Mouse (Mus musculus) stomach, embryonic 16.5 days (tissue): ENCODE results near the gene Hoxa11. TPM values are rescaled to one million over a fixed set of nuclear protein-coding genes. Genes with fewer than 3 reads are reported as not detected.

ENCODE experiments used
- ATAC-seq: fragments of 200-750 bp; cut with Nextera tagmentation; 2 replicates; pipeline ENCODE4 v1.8.0; 2017; ENCODE audit warnings: moderate number of reproducible peaks, moderate TSS enrichment; ENCODE audit not compliant: insufficient read depth, low FRiP score
- H3K27ac ChIP-seq: fragments of 300-500 bp; sonication (generic); 2 replicates; pipeline ENCODE4 v1.5.1; 2014; ENCODE audit warnings: low read length
- H3K27me3 ChIP-seq: fragments of 300-500 bp; sonication (generic); 2 replicates; pipeline ENCODE4 v1.6.1; 2014; ENCODE audit warnings: low read length, control low read depth, mixed read lengths; ENCODE audit not compliant: control insufficient read depth, insufficient read depth
- H3K36me3 ChIP-seq: fragments of 300-500 bp; sonication (generic); 2 replicates; pipeline ENCODE4 v1.6.1; 2014; ENCODE audit warnings: low read length; ENCODE audit not compliant: control insufficient read depth, insufficient read depth
- H3K4me1 ChIP-seq: fragments of 300-500 bp; sonication (generic); 2 replicates; pipeline ENCODE4 v1.6.1; 2014; ENCODE audit warnings: low read length, control low read depth, mixed read lengths; ENCODE audit not compliant: control insufficient read depth, insufficient read depth
- H3K4me2 ChIP-seq: fragments of 300-500 bp; sonication (generic); 2 replicates; pipeline ENCODE4 v1.6.1; 2014; ENCODE audit warnings: low read depth, low read length, mixed read lengths
- H3K4me3 ChIP-seq: fragments of 300-500 bp; sonication (generic); replicated peaks from 2 replicates; pipeline ENCODE4 v1.5.1; 2014; ENCODE audit warnings: mild to moderate bottlenecking, low read length
- H3K9ac ChIP-seq: fragments of 300-500 bp; sonication (generic); 2 replicates; pipeline ENCODE4 v1.6.1; 2014; ENCODE audit warnings: low read length
- H3K9me3 ChIP-seq: fragments of 300-500 bp; sonication (generic); replicated peaks from 2 replicates; pipeline ENCODE4 v1.6.1; 2016; ENCODE audit warnings: low read length, control low read depth; ENCODE audit not compliant: control insufficient read depth
- WGBS: fragments of 180-500 bp; shearing (Covaris S2); extraction: QIAGEN DNeasy Blood & Tissue Kit; methylation state at CpG from one replicate; pipeline ENCODE4 v1.1.7; 2014; 5-methylcytosine and 5-hydroxymethylcytosine counted together
- polyA plus RNA-seq: library from polyadenylated mRNA; unstranded; fragments of >200 nt; fragmentation: Nextera tagmentation; extraction: Ambion mirVana; gene quantifications from 2 replicates; pipeline ENCODE4 v1.2.1, GENCODE M21; 2015

Gene Hoxa11
- polyA plus RNA-seq, 1 experiment from 2014 or later: not detected

DNA sequence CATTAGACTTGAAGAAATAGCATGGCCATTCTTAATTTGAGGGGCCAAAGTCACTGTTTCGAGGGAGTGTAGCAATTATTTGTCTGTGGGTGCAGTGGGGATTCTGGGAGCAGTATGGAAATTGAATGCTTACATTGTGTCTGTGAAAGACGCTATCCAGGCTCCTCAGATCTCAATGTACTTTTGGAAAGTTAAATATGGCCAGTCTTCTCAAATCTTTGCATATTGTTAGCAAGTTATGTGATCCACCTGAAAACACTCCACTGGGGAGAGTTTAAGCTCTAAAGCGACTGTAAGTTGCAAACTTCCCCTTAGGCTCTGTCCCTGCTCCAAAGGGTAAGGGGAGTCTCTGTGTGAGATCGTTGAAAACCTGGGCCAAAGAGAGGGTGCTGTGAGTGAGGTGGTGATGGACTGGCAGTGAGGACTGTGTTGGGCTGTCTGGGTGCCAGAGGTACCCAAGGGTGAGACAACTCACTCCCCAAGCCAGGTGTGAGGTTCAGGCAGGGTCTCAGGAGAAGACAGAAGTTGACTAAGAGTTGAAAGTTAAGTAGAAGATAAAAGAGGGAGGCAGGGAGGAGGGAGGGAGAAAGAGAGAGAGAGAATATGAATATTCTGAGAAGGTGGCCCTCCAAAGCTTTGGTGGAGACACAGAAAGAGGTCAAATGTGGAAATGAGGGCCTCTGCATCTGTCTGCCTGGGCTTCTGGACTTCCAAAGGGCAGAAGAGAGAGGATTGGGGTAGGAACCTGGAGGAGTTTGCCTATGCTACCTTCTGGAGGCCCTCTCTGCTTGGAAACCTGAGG, 38.5 kb downstream of the Hoxa11 start:
- Histone ChIP-seq H3K27ac (peak overlapping the region; percentile 70), H3K4me1 (peaks cover 4% of the 10 kb centered on the region; the same call in 1 of the 2 replicates), H3K27me3 (peaks cover 51% of the 10 kb centered on the region), H3K36me3 (no peaks in the 10 kb centered on the region), H3K4me2 (peak overlapping the region; percentile 84), H3K9me3 (no peaks in the 10 kb centered on the region), H3K4me3 (peak overlapping the region; percentile 71), H3K9ac (peak overlapping the region; percentile 43)
- WGBS: 23% methylated on average over 4 of the region's 4 CpGs
- no peak for ATAC-seq

- peaks cover 40% of the 10 kb centered on the region for H3K27me3 ChIP-seq
- H3K4me3 ChIP-seq: peak overlapping the region; percentile 71
- no peaks in the 10 kb centered on the region for H3K9me3 ChIP-seq
- peak overlapping the region; percentile 73 for H3K9ac ChIP-seq
- peak overlapping the region; percentile 84 for H3K4me2 ChIP-seq
- H3K4me1 ChIP-seq: peaks cover 4% of the 10 kb centered on the region; the same call in 1 of the 2 replicates
- ATAC-seq: no peak
- peak overlapping the region; percentile 70 for H3K27ac ChIP-seq
- no peaks in the 10 kb centered on the region for H3K36me3 ChIP-seq
- 14% methylated on average over 55 of the region's 55 CpGs for WGBS
Observed at GRCm38 (mm10) chr6:52205638-52206621, 39.7 kb downstream of the Hoxa11 start.

DNA sequence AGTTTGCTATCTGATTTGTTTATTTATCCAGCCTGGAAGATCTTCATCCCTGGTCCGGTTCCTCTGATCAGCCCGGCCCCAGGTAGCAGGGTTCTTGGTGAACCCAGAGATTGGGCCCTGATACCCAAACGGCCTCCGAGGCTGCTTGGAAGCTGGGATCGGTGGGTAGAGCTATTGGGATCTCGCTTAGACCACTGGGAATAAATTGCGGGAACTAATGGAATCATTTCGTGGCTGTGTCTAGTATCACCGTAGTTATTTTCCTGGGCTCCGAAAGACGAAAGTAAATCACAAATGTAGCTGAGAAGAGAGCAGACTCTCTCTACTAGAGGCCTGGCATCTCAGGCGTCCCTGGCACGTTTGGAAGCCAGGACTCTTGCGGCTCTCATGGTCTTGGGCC, 40.4 kb downstream of the Hoxa11 start:
- Histone ChIP-seq H3K9ac (peak overlapping the region; percentile 73), H3K27me3 (peaks cover 42% of the 10 kb centered on the region), H3K27ac (peak overlapping the region; percentile 70), H3K9me3 (no peaks in the 10 kb centered on the region), H3K4me1 (peaks cover 4% of the 10 kb centered on the region; the same call in 1 of the 2 replicates), H3K36me3 (no peaks in the 10 kb centered on the region), H3K4me2 (peak overlapping the region; percentile 84), H3K4me3 (peak overlapping the region; percentile 71)
- ATAC-seq: no peak
- 13% methylated on average over 14 of the region's 14 CpGs for WGBS

- Histone ChIP-seq H3K4me1 (peaks cover 4% of the 10 kb centered on the region; the same call in 1 of the 2 replicates), H3K27ac (peak within 1 kb of the TSS; percentile 72), H3K27me3 (peaks cover 38% of the 10 kb centered on the region), H3K9me3 (no peaks in the 10 kb centered on the region), H3K4me2 (peak within 1 kb of the TSS; percentile 84), H3K4me3 (peak within 1 kb of the TSS; percentile 71), H3K36me3 (no peaks in the 10 kb centered on the region), H3K9ac (peak within 1 kb of the TSS; percentile 88)
- ATAC-seq: peak; percentile 89
- under 1% methylated on average over 65 of the region's 65 CpGs for WGBS
Observed at GRCm38 (mm10) chr6:52204050-52204752, 41.4 kb downstream of the Hoxa11 start, which contains the start of gene Hoxa5. Hoxa5 (minus strand) TSS chr6:52204587.

DNA sequence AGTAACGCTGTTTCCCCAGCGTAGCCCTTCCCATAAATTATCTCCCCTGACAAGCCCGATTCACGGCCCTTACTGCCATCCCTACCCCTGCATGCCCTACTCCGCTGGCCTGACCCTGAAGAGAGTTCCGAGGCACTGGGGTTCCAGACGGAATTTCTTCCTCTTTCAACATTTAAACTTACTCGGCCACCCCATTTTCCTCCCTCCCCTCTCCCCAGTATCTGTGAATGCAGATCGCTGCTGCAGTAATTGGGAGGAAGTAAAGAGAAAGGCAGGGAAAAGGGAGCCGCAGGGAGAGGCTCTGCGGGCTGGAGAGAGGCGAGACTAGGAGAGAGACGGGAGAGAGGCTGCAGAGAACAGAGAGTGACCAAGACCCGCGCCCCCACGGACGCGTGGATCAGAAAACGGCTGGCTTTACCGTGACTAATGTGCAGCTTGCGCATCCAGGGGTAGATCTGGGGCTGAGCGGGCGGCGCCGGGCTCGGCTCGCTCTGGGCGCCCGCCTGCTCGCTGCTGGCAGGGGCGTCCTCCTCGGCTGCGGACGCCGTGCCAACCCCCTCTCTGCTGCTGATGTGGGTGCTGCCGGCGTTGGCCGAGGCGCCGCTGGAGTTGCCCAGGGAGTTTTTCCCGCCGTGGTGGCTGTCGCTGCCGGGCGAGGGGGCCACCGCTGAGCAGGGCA, 42.1 kb downstream of the Hoxa11 start:
- H3K36me3 ChIP-seq: no peaks in the 10 kb centered on the region
- no peak; the same call in 1 of the 2 replicates for ATAC-seq
- H3K4me1 ChIP-seq: peaks cover 4% of the 10 kb centered on the region; the same call in 1 of the 2 replicates
- peak overlapping the region; percentile 71 for H3K4me3 ChIP-seq
- H3K27ac ChIP-seq: peak overlapping the region; percentile 72
- peak overlapping the region; percentile 84 for H3K4me2 ChIP-seq
- peak overlapping the region; percentile 88 for H3K9ac ChIP-seq
- 2% methylated on average over 46 of the region's 46 CpGs for WGBS
- peaks cover 31% of the 10 kb centered on the region for H3K27me3 ChIP-seq
- H3K9me3 ChIP-seq: no peaks in the 10 kb centered on the region

DNA sequence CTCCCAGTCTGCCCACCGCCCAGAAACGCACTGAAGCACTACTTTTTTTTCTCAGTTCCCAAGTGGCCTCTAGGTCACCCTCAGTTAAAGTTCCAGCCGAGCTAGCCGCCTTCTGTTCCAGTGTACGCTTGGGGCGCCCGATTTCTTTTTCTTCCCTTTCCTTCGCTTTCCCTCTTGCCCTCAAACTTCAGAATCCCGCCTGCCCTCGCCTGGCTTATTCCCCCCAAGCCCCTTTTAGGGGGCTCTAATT, 42.6 kb downstream of the Hoxa11 start:
- WGBS: 2% methylated on average over 10 of the region's 10 CpGs

GRCm38 (mm10) chr6:52202362-52203120, 43.1 kb downstream of the Hoxa11 start:
- Histone ChIP-seq H3K4me1 (peaks cover 6% of the 10 kb centered on the region; the same call in 1 of the 2 replicates), H3K27me3 (peaks cover 24% of the 10 kb centered on the region), H3K36me3 (no peaks in the 10 kb centered on the region), H3K9me3 (no peaks in the 10 kb centered on the region), H3K4me3 (peak overlapping the region; percentile 71), H3K4me2 (peak overlapping the region; percentile 84), H3K9ac (peak overlapping the region; percentile 88), H3K27ac (peak overlapping the region; percentile 72)
- no peak for ATAC-seq
- WGBS: 14% methylated on average over 22 of the region's 22 CpGs

More for the DNA sequence above, 42.6 kb downstream of the Hoxa11 start:
- Histone ChIP-seq H3K4me1 (peaks cover 4% of the 10 kb centered on the region; the same call in 1 of the 2 replicates), H3K4me2 (peak overlapping the region; percentile 84), H3K27ac (peak overlapping the region; percentile 72), H3K9me3 (no peaks in the 10 kb centered on the region), H3K4me3 (peak overlapping the region; percentile 71), H3K9ac (peak overlapping the region; percentile 88), H3K27me3 (peaks cover 27% of the 10 kb centered on the region), H3K36me3 (no peaks in the 10 kb centered on the region)
- ATAC-seq: no peak

GRCm38 (mm10) chr6:52201269-52201668, 44.3 kb downstream of the Hoxa11 start:
- H3K36me3 ChIP-seq: no peaks in the 10 kb centered on the region
- H3K27ac ChIP-seq: peak overlapping the region; percentile 84
- H3K4me3 ChIP-seq: peak overlapping the region; percentile 71
- WGBS: 42% methylated on average over 1 of the region's 1 CpGs
- H3K27me3 ChIP-seq: peaks cover 16% of the 10 kb centered on the region
- no peaks in the 10 kb centered on the region for H3K9me3 ChIP-seq
- no peak for ATAC-seq
- H3K4me2 ChIP-seq: peak overlapping the region; percentile 84
- H3K4me1 ChIP-seq: peaks cover 14% of the 10 kb centered on the region
- peak overlapping the region; percentile 71 for H3K9ac ChIP-seq
